Comparison of ENCODE assay signal across 8 mouse cellular contexts in the genomic region with DNA sequence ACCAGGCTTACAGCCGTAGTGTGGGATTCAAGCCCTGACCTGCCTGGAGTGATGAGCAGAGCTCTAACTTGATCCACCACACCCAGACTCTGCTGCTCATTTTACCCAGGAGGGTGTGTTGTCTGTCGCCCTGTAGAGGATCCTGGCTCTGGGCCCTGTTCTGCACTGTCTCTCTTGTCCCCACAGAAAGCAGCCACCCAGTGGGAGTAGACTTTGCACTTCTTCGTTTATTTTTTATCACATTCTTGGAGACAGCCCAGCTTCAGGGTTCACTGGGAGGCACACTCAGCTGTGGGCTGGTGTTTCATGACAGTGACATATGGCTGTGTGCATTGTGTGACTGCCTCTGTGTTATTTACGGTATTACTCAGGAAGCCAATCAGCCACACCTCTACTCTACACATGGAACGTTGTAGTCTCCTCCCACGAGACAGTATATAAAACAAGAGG. TPM values are rescaled to one million over a fixed set of nuclear protein-coding genes. Genes with fewer than 3 reads are reported as not detected.
DNase-seq lines count a peak whose midpoint lies in the region; ATAC-seq lines count a peak whose summit lies in the region.

No protein-coding gene starts in this region.

- H3K9ac ChIP-seq in liver, embryonic 11.5 days (ENCODE audit: low read depth, low read length) = peak overlapping the region; percentile 16; the same call in 1 of the 2 replicates

- WGBS in liver, embryonic 11.5 days = 31% methylated on average over 6 of the region's 6 CpGs

- peak overlapping the region; percentile 71 for H3K27ac ChIP-seq in liver, embryonic 11.5 days (ENCODE audit: low read depth, low read length)

- H3K4me2 ChIP-seq in liver, embryonic 11.5 days = peak overlapping the region; percentile 25; the same call in 1 of the 2 replicates

- H3K4me3 ChIP-seq in liver, embryonic 11.5 days (ENCODE audit: low read depth, low read length) = no peak overlapping the region

- ATAC-seq in liver, embryonic 11.5 days (replicated peaks; ENCODE audit: low FRiP score) = peak; percentile 30

- H3K9me3 ChIP-seq in liver, embryonic 11.5 days (ENCODE audit: control insufficient read depth, low read length) = no peaks in the 10 kb centered on the region

- no peaks in the 10 kb centered on the region for H3K27me3 ChIP-seq in liver, embryonic 11.5 days (replicated peaks; ENCODE audit: control insufficient read depth, insufficient read depth, low read length)

- H3K36me3 ChIP-seq in liver, embryonic 11.5 days (ENCODE audit: control insufficient read depth, insufficient read depth, low read length) = no peaks in the 10 kb centered on the region

- DNase-seq in embryo, embryonic 10 days (ENCODE audit: low spot score) = peak; percentile 41
- no peak for DNase-seq in embryo, embryonic 9.5 days (ENCODE audit: extremely low spot score)
- DNase-seq in brain, adult 2 months (ENCODE audit: low read depth, low spot score) = peak; percentile 86
- DNase-seq in kidney, adult 11 months = peak; percentile 79
- DNase-seq in liver, embryonic 11.5 days (ENCODE audit: low spot score) = no peak
- DNase-seq in right cerebral cortex, postnatal 36 days (ENCODE audit: low spot score in 2 of 2) = peak; percentile 69 to 73
- DNase-seq in c-Kit-positive CD71-positive TER-119-positive erythroid progenitor cells, embryonic 14.5 days (ENCODE audit: low spot score) = no peak
- no peak for DNase-seq in layer of hippocampus, postnatal 14 days (ENCODE audit: low spot score in 2 of 2)

- H3K4me1 ChIP-seq in liver, embryonic 11.5 days (replicated peaks; ENCODE audit: control insufficient read depth, insufficient read depth, low read length) = peaks cover 7% of the 10 kb centered on the region

RNA-seq across cellular contexts. Expression of a gene that starts 23.6 kb away (rescaled TPM):
- 3.0 and 3.5 TPM in 2 replicates for polyA plus RNA-seq in liver, embryonic 11.5 days (2014; fragmentation: Nextera tagmentation; extraction: Ambion mirVana)
- 1 to 10 TPM; 8.3 to 9.1 TPM for total RNA-seq in layer of hippocampus, postnatal 14 days (2021)

RNA-seq across cellular contexts. Expression of a gene that starts 28.1 kb away (rescaled TPM):
- 17.1 and 21.0 TPM in 2 replicates for polyA plus RNA-seq in liver, embryonic 11.5 days (2014; fragmentation: Nextera tagmentation; extraction: Ambion mirVana)
- 10 to 100 TPM; 15.3 to 16.4 TPM for total RNA-seq in layer of hippocampus, postnatal 14 days (2021)

RNA-seq across cellular contexts. Expression of a gene that starts 33.4 kb away (rescaled TPM):
- not detected in 2 replicates for polyA plus RNA-seq in liver, embryonic 11.5 days (2014; fragmentation: Nextera tagmentation; extraction: Ambion mirVana)
- 1 to 10 TPM; 3.0 to 3.9 TPM for total RNA-seq in layer of hippocampus, postnatal 14 days (2021)

RNA-seq across cellular contexts. Expression of a gene that starts 34.0 kb away (rescaled TPM):
- not detected in 2 replicates for polyA plus RNA-seq in liver, embryonic 11.5 days (2014; fragmentation: Nextera tagmentation; extraction: Ambion mirVana)
- total RNA-seq in layer of hippocampus, postnatal 14 days (2021) = under 1 TPM; 0.79 to 0.90 TPM

RNA-seq across cellular contexts. Expression of a gene that starts 45.0 kb away (rescaled TPM):
- 156 and 157 TPM in 2 replicates for polyA plus RNA-seq in liver, embryonic 11.5 days (2014; fragmentation: Nextera tagmentation; extraction: Ambion mirVana)
- 10 to 100 TPM; 60.6 to 64.0 TPM for total RNA-seq in layer of hippocampus, postnatal 14 days (2021)

Comparison
In these comparisons a context has a peak if more than half of its experiments do, and no peak if none do; other contexts are left out.
1. DNase-seq: peak in embryo, embryonic 10 days (single experiment), brain, adult 2 months (single experiment), kidney, adult 11 months (single experiment) and right cerebral cortex, postnatal 36 days (2 of 2); none in embryo, embryonic 9.5 days (single experiment), liver, embryonic 11.5 days (single experiment), c-Kit-positive CD71-positive TER-119-positive erythroid progenitor cells, embryonic 14.5 days (single experiment) and layer of hippocampus, postnatal 14 days (0 of 2).